Mouse (Mus musculus) erythroblast, embryonic 14.5 days (primary cell): Measurements from ENCODE around the gene Nat14. TPM values are rescaled to one million over a fixed set of nuclear protein-coding genes. Genes with fewer than 3 reads are reported as not detected.

Experiments used
- H3K27me3 ChIP-seq: 2 replicates; pipeline ENCODE4 v1.6.1; 2012; ENCODE audit warnings: inconsistent platforms; ENCODE audit not compliant: control insufficient read depth
- H3K36me3 ChIP-seq: 2 replicates; pipeline ENCODE4 v1.6.1; 2012; ENCODE audit warnings: mild to moderate bottlenecking, inconsistent platforms; ENCODE audit not compliant: control insufficient read depth
- H3K4me1 ChIP-seq: 2 replicates; pipeline ENCODE4 v1.6.1; 2012; ENCODE audit warnings: inconsistent platforms; ENCODE audit not compliant: control insufficient read depth
- H3K4me3 ChIP-seq: replicated peaks from 2 replicates; pipeline ENCODE3; 2012; ENCODE audit warnings: moderate library complexity, mild to moderate bottlenecking, inconsistent platforms
- H3K9me3 ChIP-seq: 2 replicates; pipeline ENCODE4 v1.6.1; 2012; ENCODE audit warnings: low read length, inconsistent platforms, mixed read lengths; ENCODE audit not compliant: control insufficient read depth
- GATA1 ChIP-seq: IDR thresholded peaks from 2 replicates; pipeline ENCODE4 v1.6.1; 2012; ENCODE audit warnings: low read length, inconsistent platforms, mixed read lengths
- TAL1 ChIP-seq: IDR thresholded peaks from 3 replicates; pipeline ENCODE4 v1.6.1; 2012; ENCODE audit warnings: low read length, inconsistent platforms, mixed read lengths
- polyA plus RNA-seq: library from polyadenylated mRNA; stranded (reverse); fragments of >175 nt; gene quantifications from 2 replicates; pipeline ENCODE4 v1.2.3, GENCODE M21; 2012

The Nat14 gene
- polyA plus RNA-seq, 1 experiment: 0.51 TPM

DNA sequence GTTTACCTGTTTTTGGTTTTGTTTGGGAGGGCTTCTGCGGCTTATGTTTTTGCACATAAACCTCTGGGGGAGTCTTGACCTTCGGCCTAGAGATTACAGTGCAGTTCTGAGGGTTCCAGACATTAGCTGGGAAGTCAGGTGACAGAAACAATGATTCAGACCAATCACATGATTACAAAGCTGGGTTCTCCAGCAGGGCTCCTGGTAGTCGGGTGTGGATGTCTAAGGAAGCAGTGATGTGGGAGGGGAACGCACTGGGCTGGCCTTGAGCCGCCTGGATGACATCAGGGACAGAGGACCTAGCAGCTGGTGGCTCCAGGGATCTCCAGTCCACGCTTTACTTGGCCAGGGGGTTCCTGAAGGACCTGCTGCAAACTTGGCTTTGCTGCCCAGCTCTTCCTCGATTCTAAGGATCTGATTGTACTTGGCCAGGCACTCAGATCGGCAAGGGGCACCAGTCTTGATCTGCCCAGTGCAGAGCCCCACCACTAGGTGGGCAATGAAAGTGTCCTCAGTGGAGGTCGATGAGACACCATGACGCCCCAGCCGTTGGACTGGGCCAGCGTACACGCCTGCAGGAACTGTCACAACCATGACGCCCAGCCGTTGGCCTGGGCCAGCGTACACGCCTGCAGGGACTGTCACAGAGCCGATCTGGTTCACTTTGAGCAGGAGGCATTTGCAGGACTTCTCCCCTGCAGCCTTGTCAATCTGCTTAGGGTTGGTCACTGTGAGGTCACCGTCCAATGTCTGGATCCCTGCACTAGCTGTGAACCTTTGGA is 28.9 kb downstream of the Nat14 start:
- TF ChIP-seq TAL1 (no peak), GATA1 (no peak)
- Histone ChIP-seq H3K4me3 (no peak overlapping the region), H3K4me1 (no peaks in the 10 kb centered on the region), H3K9me3 (peaks cover 8% of the 10 kb centered on the region), H3K27me3 (no peaks in the 10 kb centered on the region), H3K36me3 (no peaks in the 10 kb centered on the region)

DNA sequence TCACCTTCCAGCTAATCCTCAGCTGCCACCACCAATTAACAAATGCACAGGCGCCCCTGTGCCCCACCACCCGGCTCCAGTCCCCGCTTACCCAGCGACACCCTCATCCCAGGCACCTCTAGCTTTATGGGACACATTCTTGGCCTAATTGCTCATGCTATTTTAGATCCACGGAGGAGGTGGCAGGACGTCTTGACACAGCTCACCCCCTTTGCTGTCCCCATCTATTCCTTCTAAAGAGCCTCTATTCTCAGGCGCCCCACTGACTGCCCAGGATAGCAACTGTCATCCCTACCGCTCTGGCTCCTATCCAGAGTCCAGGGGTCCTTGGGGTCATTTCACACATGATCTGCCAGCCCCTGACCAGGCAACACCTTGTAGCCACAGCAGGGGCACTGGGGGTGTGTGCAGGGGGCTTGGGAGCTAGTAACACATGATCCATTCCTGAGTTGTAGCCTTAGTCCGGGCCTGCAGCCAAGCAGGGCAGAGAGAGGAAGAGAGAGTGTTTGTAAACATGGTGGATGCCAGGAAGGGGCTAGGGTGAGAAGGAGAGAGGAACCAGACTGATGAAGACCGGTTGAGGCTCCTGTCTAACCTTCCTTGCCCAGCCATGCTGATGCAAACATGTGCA is 32.1 kb downstream of the Nat14 start:
- TF ChIP-seq GATA1 (no peak), TAL1 (no peak)
- peaks cover 8% of the 10 kb centered on the region for H3K9me3 ChIP-seq

DNA sequence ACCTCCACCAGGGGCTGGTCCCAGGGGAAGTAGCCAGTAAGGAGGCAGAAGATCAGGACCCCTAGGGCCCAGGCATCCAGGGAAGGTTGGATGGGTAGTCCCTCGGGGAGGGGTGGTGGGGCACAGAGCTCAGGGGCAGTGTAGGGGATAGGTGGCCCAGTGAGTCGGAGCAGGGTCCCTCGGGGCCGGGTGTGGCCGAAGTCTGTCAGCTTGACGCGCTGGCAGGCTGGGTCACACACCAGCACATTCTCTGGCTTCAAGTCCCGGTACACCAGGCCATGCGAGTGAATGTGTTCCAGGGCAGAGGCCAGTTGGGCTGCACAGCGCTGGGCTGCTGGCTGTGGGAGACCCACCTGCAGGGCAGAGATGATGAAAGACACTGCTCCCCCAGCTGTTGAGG is 35.5 kb downstream of the Nat14 start:
- no peak for TF ChIP-seq GATA1
- no peak for TF ChIP-seq TAL1
- peaks cover 8% of the 10 kb centered on the region for H3K9me3 ChIP-seq
- H3K36me3 ChIP-seq: no peaks in the 10 kb centered on the region
- no peak overlapping the region for H3K4me3 ChIP-seq
- no peaks in the 10 kb centered on the region for H3K4me1 ChIP-seq
- no peaks in the 10 kb centered on the region for H3K27me3 ChIP-seq

More for the DNA sequence above, 32.1 kb downstream of the Nat14 start:
- H3K27me3 ChIP-seq: no peaks in the 10 kb centered on the region
- H3K4me1 ChIP-seq: no peaks in the 10 kb centered on the region
- no peaks in the 10 kb centered on the region for H3K36me3 ChIP-seq
- H3K4me3 ChIP-seq: no peak overlapping the region

DNA sequence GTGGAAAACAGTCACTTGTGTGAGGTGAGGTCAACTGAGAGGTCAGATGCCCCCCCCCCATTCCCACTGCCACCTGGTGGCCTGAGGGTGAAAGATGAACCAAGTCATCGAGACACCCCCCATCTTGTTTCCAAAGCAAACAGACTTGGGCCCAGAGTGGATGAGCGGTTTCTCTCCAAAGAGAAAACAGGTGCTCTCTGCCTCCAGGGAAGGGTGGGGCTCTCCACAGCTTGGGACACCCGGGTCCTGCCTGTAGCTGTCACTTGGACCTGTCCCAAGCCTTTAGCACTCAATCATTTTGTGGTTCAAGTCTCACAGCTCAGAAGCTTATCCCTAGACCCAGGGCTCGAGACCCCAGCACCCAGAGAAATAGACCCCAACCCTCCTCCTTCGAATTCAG is 41.7 kb downstream of the Nat14 start:
- TF ChIP-seq TAL1: no peak
- TF ChIP-seq GATA1: no peak
- Histone ChIP-seq H3K4me1 (peaks cover 3% of the 10 kb centered on the region), H3K27me3 (no peaks in the 10 kb centered on the region), H3K9me3 (no peaks in the 10 kb centered on the region), H3K4me3 (no peak overlapping the region), H3K36me3 (no peaks in the 10 kb centered on the region)

DNA sequence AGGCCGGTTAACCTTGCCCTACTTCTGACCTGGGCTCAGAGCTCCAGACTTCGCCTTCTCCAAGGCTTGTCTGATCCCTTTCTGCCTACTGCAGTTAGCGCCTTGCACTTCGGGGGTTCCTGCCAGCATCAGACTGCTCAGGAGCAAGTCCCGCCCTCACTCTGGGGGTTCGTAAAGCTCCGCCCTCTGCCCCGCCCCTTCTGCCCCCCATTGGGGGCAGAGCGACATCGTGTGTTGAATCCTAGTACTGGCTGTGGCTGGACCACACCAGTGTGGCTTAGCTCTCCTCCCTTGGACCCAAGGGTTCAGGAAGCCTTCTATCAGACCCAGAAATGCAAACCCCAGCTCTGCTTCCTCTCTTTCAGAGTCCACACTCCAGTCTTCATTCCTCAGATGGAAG is 42.4 kb downstream of the Nat14 start, which contains the start of gene Sbk2:
TSS of gene Sbk2 (minus strand) at position 135 of the 400 bp plus-strand sequence.
- Histone ChIP-seq H3K4me3 (no peak within 1 kb of the TSS), H3K27me3 (no peaks in the 10 kb centered on the region), H3K9me3 (no peaks in the 10 kb centered on the region), H3K4me1 (peaks cover 3% of the 10 kb centered on the region), H3K36me3 (no peaks in the 10 kb centered on the region)
- TF ChIP-seq TAL1 (no peak), GATA1 (no peak)

DNA sequence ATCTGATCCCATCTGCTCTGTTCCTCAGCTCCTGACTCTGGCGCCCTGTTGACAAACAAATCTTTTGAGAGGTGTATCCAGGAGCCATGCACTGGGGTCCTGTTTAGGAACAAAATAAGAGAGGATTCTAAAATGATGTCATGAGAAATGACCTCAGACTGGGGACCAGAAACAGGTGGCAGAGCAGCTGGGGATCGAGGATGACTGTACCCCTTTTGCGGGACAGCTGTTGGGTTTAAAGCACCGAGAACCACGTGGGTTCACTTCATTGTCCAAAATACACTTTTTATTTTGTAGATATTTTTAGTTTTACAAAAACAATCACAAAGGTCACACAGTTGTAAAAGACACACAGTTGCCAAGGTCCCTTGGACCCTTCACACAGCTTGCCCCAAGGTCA is 43.2 kb downstream of the Nat14 start:
- H3K9me3 ChIP-seq: no peaks in the 10 kb centered on the region
- peaks cover 3% of the 10 kb centered on the region for H3K4me1 ChIP-seq
- H3K4me3 ChIP-seq: no peak overlapping the region
- TF ChIP-seq TAL1: no peak
- TF ChIP-seq GATA1: no peak
- no peaks in the 10 kb centered on the region for H3K36me3 ChIP-seq
- no peaks in the 10 kb centered on the region for H3K27me3 ChIP-seq

DNA sequence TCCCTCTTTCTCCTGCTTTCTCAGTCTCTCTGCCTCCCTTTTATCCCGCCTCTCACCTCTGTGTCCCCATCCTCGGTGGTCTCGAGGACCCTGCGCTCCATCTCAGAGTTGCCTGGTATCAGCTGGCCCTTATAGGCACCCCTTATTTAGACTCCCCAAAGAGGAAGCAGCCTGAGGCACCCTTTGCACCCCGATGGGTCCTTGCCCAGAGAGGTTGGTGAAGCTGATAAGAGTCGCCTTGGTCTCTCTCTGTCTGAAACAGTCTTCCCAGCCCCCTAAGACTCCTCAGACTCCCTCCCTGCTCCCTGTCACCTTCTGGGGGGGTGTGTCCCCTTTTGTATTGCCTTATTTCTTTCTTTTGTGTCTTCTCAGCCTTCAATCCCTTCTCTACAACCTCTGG is 49.2 kb downstream of the Nat14 start, which contains the start of gene Sbk3:
TSS of gene Sbk3 (minus strand) at position 101 of the 400 bp plus-strand sequence.
- no peaks in the 10 kb centered on the region for H3K4me1 ChIP-seq
- H3K27me3 ChIP-seq: peaks cover 3% of the 10 kb centered on the region
- H3K4me3 ChIP-seq: no peak within 1 kb of the TSS
- no peaks in the 10 kb centered on the region for H3K9me3 ChIP-seq
- H3K36me3 ChIP-seq: no peaks in the 10 kb centered on the region
- TF ChIP-seq GATA1 (no peak), TAL1 (no peak)

DNA sequence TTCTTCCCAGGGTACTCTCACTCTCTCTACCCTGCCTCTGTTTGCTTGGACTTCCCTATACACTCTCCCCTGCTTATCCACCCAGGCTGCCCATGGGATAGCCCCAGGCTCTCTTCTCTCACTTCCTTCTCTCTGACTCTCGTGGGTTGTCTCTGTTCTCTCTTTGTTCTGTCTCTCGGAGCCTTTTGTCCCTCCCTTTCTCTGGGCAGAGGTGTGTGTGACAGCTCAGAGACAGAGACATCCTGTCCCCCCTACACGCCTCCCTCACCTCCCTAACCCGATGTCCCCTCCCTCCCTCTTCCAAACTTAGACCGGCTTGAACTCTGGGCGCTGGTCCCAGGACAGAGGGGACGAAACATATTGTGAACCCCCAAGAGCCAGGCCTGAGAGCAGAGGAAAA is 49.9 kb downstream of the Nat14 start:
- peaks cover 3% of the 10 kb centered on the region for H3K27me3 ChIP-seq
- H3K4me1 ChIP-seq: no peaks in the 10 kb centered on the region
- peaks cover under 1% of the 10 kb centered on the region; the same call in 1 of the 2 replicates for H3K9me3 ChIP-seq
- H3K36me3 ChIP-seq: no peaks in the 10 kb centered on the region
- TF ChIP-seq GATA1 (no peak), TAL1 (no peak)
- no peak overlapping the region for H3K4me3 ChIP-seq

DNA sequence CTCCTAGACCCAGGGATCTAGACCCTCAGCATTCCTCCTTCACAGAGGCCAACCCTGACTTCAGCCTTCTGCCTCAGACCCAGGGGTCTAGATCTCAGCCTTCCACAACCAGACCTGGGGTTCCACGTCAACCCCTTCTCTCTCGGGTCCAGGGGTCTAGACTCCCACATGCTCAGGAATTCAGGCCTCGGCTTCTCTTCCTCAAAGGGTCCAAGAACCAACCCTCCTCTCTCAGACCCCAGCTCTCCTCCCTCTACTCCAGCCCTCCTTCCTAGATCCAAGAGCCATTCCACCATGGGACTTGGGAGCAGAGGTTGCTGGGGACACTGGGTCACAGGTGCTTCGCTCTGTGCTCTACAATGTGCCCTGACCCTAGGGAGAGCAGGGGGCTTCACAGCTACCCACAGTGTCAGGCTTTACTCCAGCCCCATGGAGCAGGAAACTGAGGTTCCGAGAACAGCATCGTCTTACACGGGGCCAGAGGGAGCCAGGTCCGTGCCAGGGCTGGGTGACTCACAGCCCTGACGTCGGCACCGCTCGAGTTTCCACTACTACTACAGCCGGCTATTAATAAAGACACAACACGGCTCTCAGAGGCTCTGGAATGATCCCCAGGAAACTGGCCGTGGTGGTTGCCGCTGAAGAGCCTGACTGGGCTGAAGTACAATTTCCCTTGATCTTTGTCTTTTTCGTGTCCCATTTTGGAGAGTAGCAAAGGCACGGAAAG is 50.7 kb downstream of the Nat14 start:
- Histone ChIP-seq H3K4me1 (no peaks in the 10 kb centered on the region), H3K36me3 (no peaks in the 10 kb centered on the region), H3K9me3 (peaks cover 3% of the 10 kb centered on the region; the same call in 1 of the 2 replicates), H3K4me3 (no peak overlapping the region), H3K27me3 (peaks cover 3% of the 10 kb centered on the region)
- TF ChIP-seq GATA1: no peak
- TF ChIP-seq TAL1: no peak

Other genes with a start within 250 kb of the Nat14 start
- gene Hspbp1, start 237.0 kb upstream of the Nat14 start, polyA plus RNA-seq: 12.9 and 13.0 TPM in 2 replicates
- 0.01 TPM in 1 of 2 replicates, not detected in the other for gene Brsk1, start 231.4 kb upstream of the Nat14 start, polyA plus RNA-seq
- not detected in 2 replicates for gene Tmem150b, start 196.8 kb upstream of the Nat14 start, polyA plus RNA-seq
- 67.3 and 67.8 TPM in 2 replicates for gene Kmt5c, start 181.9 kb upstream of the Nat14 start, polyA plus RNA-seq
- 25.4 and 26.4 TPM in 2 replicates for gene Cox6b2, start 168.9 kb upstream of the Nat14 start, polyA plus RNA-seq
- gene Fam71e2, start 150.7 kb upstream of the Nat14 start, polyA plus RNA-seq: not detected in 2 replicates
- gene Il11, start 139.2 kb upstream of the Nat14 start, polyA plus RNA-seq: not detected in 2 replicates
- gene Tmem190, start 139.1 kb upstream of the Nat14 start, polyA plus RNA-seq: not detected in 2 replicates
- gene Tmem238, start 132.4 kb upstream of the Nat14 start, polyA plus RNA-seq: 6.1 and 6.2 TPM in 2 replicates
- 1,289 and 1,793 TPM in 2 replicates for gene Rpl28, start 129.2 kb upstream of the Nat14 start, polyA plus RNA-seq
- 142 and 163 TPM in 2 replicates for gene Ube2s, start 109.4 kb upstream of the Nat14 start, polyA plus RNA-seq
- gene Shisa7, start 77.3 kb upstream of the Nat14 start, polyA plus RNA-seq: not detected in 2 replicates
- 0.15 TPM in 1 of 2 replicates, not detected in the other for gene Isoc2b, start 51.8 kb upstream of the Nat14 start, polyA plus RNA-seq
- gene Isoc2a, start 44.9 kb upstream of the Nat14 start, polyA plus RNA-seq: 1.3 and 2.4 TPM in 2 replicates
- 0.05 TPM in 1 of 2 replicates, not detected in the other for gene Gm36210, start 15.5 kb upstream of the Nat14 start, polyA plus RNA-seq
- gene Zfp628, start 6.8 kb upstream of the Nat14 start, polyA plus RNA-seq: 8.5 and 8.9 TPM in 2 replicates
- not detected in 2 replicates for gene Ssc5d, start 3.8 kb downstream of the Nat14 start, polyA plus RNA-seq
- not detected in 2 replicates for gene Sbk2, start 42.4 kb downstream of the Nat14 start, polyA plus RNA-seq
- not detected in 2 replicates for gene Sbk3, start 49.1 kb downstream of the Nat14 start, polyA plus RNA-seq
- gene Zfp579, start 74.1 kb downstream of the Nat14 start, polyA plus RNA-seq: 0.15 and 0.37 TPM in 2 replicates
- gene Zfp524, start 92.4 kb downstream of the Nat14 start, polyA plus RNA-seq: 6.2 and 8.1 TPM in 2 replicates
- gene Fiz1, start 92.7 kb downstream of the Nat14 start, polyA plus RNA-seq: 3.5 and 6.0 TPM in 2 replicates
- not detected in 2 replicates for gene Gm44973, start 93.5 kb downstream of the Nat14 start, polyA plus RNA-seq
- gene Zfp865, start 98.3 kb downstream of the Nat14 start, polyA plus RNA-seq: 1.7 and 1.8 TPM in 2 replicates
- gene Ccdc106, start 98.5 kb downstream of the Nat14 start, polyA plus RNA-seq: 0.06 TPM in 1 of 2 replicates, not detected in the other
- not detected in 2 replicates for gene 4632433K11Rik, start 112.1 kb downstream of the Nat14 start, polyA plus RNA-seq
- gene Zfp784, start 116.4 kb downstream of the Nat14 start, polyA plus RNA-seq: 0.06 and 0.09 TPM in 2 replicates
- gene Zfp580, start 129.5 kb downstream of the Nat14 start, polyA plus RNA-seq: 0.10 and 0.26 TPM in 2 replicates
- gene U2af2, start 140.1 kb downstream of the Nat14 start, polyA plus RNA-seq: 43.1 and 44.9 TPM in 2 replicates
- gene Epn1, start 158.2 kb downstream of the Nat14 start, polyA plus RNA-seq: 227 and 231 TPM in 2 replicates
- gene Rfpl4, start 194.9 kb downstream of the Nat14 start, polyA plus RNA-seq: not detected in 2 replicates
- not detected in 2 replicates for gene Rasl2-9, start 203.9 kb downstream of the Nat14 start, polyA plus RNA-seq
- gene Vmn1r55, start 227.6 kb downstream of the Nat14 start, polyA plus RNA-seq: under 0.01 and 0.01 TPM in 2 replicates